Mouse (Mus musculus): ENCODE results near the gene Gm10447. TPM values are rescaled to one million over a fixed set of nuclear protein-coding genes. Genes with fewer than 3 reads are reported as not detected.

Gene Gm10447
- polyA plus RNA-seq (2014; fragmentation: Nextera tagmentation; extraction: Ambion mirVana) = 0.19 TPM in 1 of 2 replicates, not detected in the other

DNA sequence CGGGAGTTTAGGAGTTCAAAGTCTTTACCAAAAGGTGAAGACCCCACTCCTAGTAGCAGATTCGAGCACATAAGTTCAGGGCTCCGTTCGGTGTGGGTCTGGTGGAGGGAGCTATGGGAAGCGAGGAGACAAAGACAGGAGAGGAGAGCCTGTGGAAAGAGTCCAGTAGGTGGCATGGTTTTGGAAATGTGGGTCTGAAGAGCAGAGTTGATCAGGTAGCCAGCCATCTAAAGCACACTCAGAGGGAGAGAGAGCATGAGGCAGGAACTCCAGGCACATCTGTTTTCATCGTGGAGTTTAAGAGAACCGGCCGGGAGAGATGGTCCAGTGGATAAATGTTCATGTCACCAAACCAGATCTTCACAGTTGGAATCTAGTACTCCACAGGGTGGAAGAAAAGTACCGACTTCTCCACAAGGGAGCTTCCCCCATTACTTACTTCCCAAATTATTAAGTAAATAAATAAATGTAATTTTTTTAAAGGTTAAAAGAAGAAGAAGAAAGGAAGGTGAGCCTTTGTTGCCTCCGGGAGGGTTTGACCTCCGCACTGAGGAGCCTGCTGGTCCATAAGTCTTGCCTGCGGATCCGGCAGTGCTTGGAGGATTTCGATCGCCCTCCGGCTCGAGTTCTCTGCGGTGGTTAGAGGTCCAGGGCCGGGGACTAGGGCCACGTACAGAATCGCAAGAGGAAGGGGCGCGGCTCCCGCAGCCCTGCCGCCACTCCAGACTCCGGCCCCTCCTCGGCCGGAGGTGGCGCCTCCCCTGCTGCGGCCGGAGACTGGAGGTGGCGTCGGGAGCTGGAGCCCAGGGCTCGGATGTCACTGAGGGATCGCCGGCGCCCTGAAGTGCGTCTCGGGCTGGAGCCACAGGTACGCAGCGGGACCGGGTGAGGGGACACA, at the start of gene Gm10447, which contains the start of gene Shroom1:
Gene Gm10447, minus strand, starts transcription at position 637 of the 898 bp plus-strand sequence.
Gene Shroom1, plus strand, starts transcription at position 732 of the 898 bp plus-strand sequence.
- peak within 1 kb of the TSS; percentile 38 for H3K4me3 ChIP-seq (ENCODE audit: low read depth, low read length)
- whole genome bisulfite sequencing = 5% methylated on average over 42 of the region's 42 CpGs
- no peak within 1 kb of the TSS for H3K27ac ChIP-seq (ENCODE audit: low read depth, low read length)
- ATAC-seq (ENCODE audit: low FRiP score) (peak; percentile 59), DNase-seq (ENCODE audit: low spot score) (peak; percentile 73)
- no peaks in the 10 kb centered on the region for H3K36me3 ChIP-seq (ENCODE audit: control insufficient read depth, insufficient read depth, low read length)
- peaks cover 29% of the 10 kb centered on the region for H3K27me3 ChIP-seq (ENCODE audit: control insufficient read depth, insufficient read depth, low read length)
- peak within 1 kb of the TSS; percentile 86 for H3K4me2 ChIP-seq (replicated peaks; ENCODE audit: low read depth, low read length)
- H3K4me1 ChIP-seq (replicated peaks; ENCODE audit: control insufficient read depth, insufficient read depth, low read length) = no peaks in the 10 kb centered on the region
- no peaks in the 10 kb centered on the region for H3K9me3 ChIP-seq (ENCODE audit: control insufficient read depth, low read length)
- peak within 1 kb of the TSS; percentile 53 for H3K9ac ChIP-seq (ENCODE audit: low read depth, low read length)

DNA sequence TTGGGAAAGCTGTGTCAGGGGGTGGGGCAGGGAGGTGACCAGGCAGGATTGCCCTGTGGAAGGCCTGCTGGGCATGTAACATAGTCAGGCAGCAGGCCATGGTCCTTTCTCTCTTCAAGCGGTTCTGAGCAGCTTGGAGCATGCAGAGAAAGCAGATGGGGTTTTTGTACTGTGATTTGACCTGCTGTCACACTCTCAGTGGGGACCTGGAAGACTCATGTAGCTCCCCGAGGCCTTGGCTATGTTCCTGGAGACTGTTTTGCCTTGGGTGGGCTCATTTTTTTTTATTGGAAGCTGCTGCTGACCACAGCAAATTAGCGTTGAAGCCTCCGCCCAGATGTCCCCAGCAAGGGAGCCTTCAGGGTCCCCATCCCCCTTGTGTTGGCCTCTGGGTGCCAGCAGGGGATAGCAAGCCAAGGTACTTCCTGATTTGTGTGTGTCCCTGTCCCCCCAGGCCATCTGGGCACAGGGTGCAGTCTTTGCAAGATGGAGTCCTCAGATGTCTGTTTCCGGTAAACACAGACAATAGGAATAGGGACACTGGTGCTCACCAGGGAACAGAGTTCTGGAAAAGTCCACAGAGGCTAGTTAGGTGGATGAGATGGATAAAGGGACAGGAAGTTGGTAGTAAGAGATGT, 48.2 kb upstream of the Gm10447 start:
- Histone ChIP-seq H3K27ac (ENCODE audit: low read depth, low read length) (no peak overlapping the region), H3K9ac (ENCODE audit: low read depth, low read length) (no peak overlapping the region), H3K9me3 (ENCODE audit: control insufficient read depth, low read length) (no peaks in the 10 kb centered on the region), H3K36me3 (ENCODE audit: control insufficient read depth, insufficient read depth, low read length) (no peaks in the 10 kb centered on the region), H3K4me2 (replicated peaks; ENCODE audit: low read depth, low read length) (no peak overlapping the region), H3K4me3 (ENCODE audit: low read depth, low read length) (no peak overlapping the region), H3K4me1 (replicated peaks; ENCODE audit: control insufficient read depth, insufficient read depth, low read length) (0 out of 2 replicates have a peak, but pooled peaks cover 2% of the 10 kb centered on the region), H3K27me3 (ENCODE audit: control insufficient read depth, insufficient read depth, low read length) (peaks cover 22% of the 10 kb centered on the region)
- WGBS = 47% methylated on average over 5 of the region's 5 CpGs
- DNase-seq (ENCODE audit: low spot score) = no peak
- no peak for ATAC-seq (ENCODE audit: low FRiP score)

DNA sequence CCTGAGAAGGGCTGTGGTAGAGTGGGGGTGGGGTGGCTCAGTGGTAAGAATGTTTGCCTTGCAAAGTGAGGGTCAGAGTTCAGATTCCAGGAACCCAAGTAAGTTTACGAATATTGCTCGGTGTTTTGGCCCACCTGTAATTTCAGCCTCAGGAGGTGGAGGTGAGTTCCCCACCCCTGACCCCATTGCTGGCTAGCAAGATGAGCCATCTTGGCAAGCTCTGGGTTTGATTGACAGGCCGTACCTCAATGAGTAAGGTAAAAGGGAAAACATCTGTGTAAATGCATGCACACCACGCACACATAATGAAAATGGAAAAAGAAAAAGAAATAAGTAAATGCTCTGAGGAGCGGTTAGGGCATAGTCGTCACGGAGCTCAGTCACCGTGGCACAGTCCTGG, 47.5 kb upstream of the Gm10447 start:
- Histone ChIP-seq H3K4me2 (replicated peaks; ENCODE audit: low read depth, low read length) (no peak overlapping the region), H3K9ac (ENCODE audit: low read depth, low read length) (no peak overlapping the region), H3K27ac (ENCODE audit: low read depth, low read length) (no peak overlapping the region), H3K4me1 (replicated peaks; ENCODE audit: control insufficient read depth, insufficient read depth, low read length) (0 out of 2 replicates have a peak, but pooled peaks cover 2% of the 10 kb centered on the region), H3K36me3 (ENCODE audit: control insufficient read depth, insufficient read depth, low read length) (no peaks in the 10 kb centered on the region), H3K9me3 (ENCODE audit: control insufficient read depth, low read length) (no peaks in the 10 kb centered on the region), H3K4me3 (ENCODE audit: low read depth, low read length) (no peak overlapping the region), H3K27me3 (ENCODE audit: control insufficient read depth, insufficient read depth, low read length) (peaks cover 25% of the 10 kb centered on the region)
- no peak for DNase-seq (ENCODE audit: low spot score)
- ATAC-seq (ENCODE audit: low FRiP score) = no peak
- WGBS = 85% methylated on average over 8 of the region's 8 CpGs

DNA sequence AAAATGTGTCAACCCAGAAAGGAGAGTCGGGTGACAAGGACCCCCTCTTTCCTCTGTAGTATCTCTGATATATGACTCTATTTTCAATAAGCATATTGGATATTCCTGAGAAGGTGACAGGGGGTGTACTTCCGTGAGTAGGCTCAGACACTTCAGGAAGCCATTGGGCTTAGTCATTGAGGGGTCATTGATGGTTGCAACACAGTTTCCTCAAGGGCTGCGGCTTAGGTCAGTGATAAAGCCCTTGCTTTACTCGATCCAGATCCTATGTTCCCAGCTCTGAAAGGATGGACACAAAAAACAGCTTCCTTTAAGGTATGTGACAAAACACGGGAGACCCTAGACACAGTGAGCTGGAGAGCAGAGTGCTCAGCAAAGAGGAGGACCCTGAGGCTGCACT, 46.8 kb upstream of the Gm10447 start:
- Histone ChIP-seq H3K9me3 (ENCODE audit: control insufficient read depth, low read length) (no peaks in the 10 kb centered on the region), H3K4me3 (ENCODE audit: low read depth, low read length) (no peak overlapping the region), H3K4me2 (replicated peaks; ENCODE audit: low read depth, low read length) (no peak overlapping the region), H3K9ac (ENCODE audit: low read depth, low read length) (no peak overlapping the region), H3K27me3 (ENCODE audit: control insufficient read depth, insufficient read depth, low read length) (peaks cover 27% of the 10 kb centered on the region), H3K36me3 (ENCODE audit: control insufficient read depth, insufficient read depth, low read length) (no peaks in the 10 kb centered on the region), H3K27ac (ENCODE audit: low read depth, low read length) (no peak overlapping the region), H3K4me1 (replicated peaks; ENCODE audit: control insufficient read depth, insufficient read depth, low read length) (0 out of 2 replicates have a peak, but pooled peaks cover 2% of the 10 kb centered on the region)
- 90% methylated on average over 5 of the region's 5 CpGs for WGBS
- ATAC-seq (ENCODE audit: low FRiP score) (no peak), DNase-seq (ENCODE audit: low spot score) (no peak)

DNA sequence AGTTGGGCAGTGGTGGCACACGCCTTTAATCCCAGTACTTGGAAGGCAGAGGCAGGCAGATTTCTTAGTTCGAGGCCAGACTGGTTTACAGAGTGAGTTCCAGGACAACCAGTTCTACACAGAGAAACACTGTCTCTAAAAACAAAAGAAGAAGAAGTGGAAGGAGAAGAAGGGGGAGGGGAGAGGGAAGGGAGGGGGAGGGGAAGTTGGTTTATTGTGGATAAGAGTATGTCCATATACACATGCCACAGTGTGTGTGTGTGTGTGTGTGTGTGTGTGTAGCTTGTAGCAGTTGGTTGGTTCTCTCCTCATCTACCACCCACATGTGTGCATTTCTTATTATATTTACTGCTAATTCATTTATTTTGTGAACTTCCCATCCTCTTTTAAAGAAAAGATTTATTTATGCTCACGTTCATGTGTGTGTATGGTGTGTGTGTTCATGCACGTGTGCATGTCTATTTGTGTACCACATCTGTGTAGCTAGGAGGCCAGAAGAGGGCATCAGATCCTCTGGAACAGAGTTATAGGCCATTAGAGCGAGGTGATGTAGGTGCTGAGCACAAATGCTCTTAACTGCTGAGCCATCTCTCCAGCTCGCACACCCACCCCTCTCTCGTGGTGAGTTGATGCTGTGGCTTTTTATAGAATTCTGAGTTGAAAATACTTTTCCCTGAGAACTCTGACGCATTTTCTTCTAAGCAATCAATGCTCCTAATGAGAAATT, 45.3 kb upstream of the Gm10447 start:
- H3K36me3 ChIP-seq (ENCODE audit: control insufficient read depth, insufficient read depth, low read length) = no peaks in the 10 kb centered on the region
- no peak for ATAC-seq (ENCODE audit: low FRiP score)
- no peak overlapping the region for H3K4me2 ChIP-seq (replicated peaks; ENCODE audit: low read depth, low read length)
- no peaks in the 10 kb centered on the region for H3K9me3 ChIP-seq (ENCODE audit: control insufficient read depth, low read length)
- H3K4me3 ChIP-seq (ENCODE audit: low read depth, low read length) = no peak overlapping the region
- WGBS = 83% methylated on average over 8 of the region's 8 CpGs
- H3K4me1 ChIP-seq (replicated peaks; ENCODE audit: control insufficient read depth, insufficient read depth, low read length) = 0 out of 2 replicates have a peak, but pooled peaks cover 2% of the 10 kb centered on the region
- H3K9ac ChIP-seq (ENCODE audit: low read depth, low read length) = no peak overlapping the region
- no peak overlapping the region for H3K27ac ChIP-seq (ENCODE audit: low read depth, low read length)
- peaks cover 29% of the 10 kb centered on the region for H3K27me3 ChIP-seq (ENCODE audit: control insufficient read depth, insufficient read depth, low read length)
- DNase-seq (ENCODE audit: low spot score) = no peak

DNA sequence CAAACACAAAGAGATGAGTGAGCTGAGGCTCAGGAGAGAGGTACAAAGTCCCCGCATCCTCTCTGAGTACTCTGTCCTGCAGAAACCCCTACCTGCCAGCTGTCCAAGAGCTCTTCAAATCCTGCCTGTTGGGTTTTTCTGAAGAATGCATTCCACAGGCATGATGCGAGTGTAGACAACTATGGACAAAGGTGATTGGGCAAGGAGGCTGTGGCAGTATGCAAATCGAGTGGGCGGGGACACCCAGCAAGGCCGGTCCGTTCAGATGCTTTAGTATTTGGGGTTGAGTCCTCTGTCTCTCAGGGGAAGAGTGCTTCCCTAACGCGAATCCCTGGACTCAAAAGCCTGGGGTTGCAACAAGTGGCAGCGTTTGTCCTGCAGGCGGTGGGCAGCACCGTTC, 43.7 kb upstream of the Gm10447 start:
- peak; percentile 33 for DNase-seq (ENCODE audit: low spot score)
- 10% methylated on average over 11 of the region's 11 CpGs for WGBS

DNA sequence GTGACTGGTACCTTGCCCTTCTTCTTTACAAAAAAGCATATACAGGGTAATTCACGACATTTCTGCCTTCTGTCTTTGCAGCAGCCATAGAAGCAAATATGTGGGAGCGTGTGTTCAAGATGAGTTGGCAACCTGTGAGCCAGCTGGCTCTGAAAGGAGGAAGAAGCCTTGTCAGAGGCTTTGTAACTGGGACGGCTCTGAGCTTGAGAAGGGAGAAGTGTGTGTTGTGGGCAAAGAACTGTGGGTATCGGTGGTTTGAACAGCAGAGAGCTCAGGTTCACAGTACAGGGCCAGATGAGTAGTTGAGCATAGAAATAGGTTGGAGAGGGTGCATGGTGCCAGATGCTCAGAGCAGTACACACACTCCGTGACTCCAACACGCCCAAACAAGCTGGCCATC, 40.0 kb upstream of the Gm10447 start:
- Histone ChIP-seq H3K27me3 (ENCODE audit: control insufficient read depth, insufficient read depth, low read length) (peaks cover 33% of the 10 kb centered on the region), H3K4me3 (ENCODE audit: low read depth, low read length) (no peak overlapping the region), H3K9me3 (ENCODE audit: control insufficient read depth, low read length) (no peaks in the 10 kb centered on the region), H3K36me3 (ENCODE audit: control insufficient read depth, insufficient read depth, low read length) (no peaks in the 10 kb centered on the region), H3K9ac (ENCODE audit: low read depth, low read length) (no peak overlapping the region), H3K4me1 (replicated peaks; ENCODE audit: control insufficient read depth, insufficient read depth, low read length) (peaks cover 8% of the 10 kb centered on the region), H3K4me2 (replicated peaks; ENCODE audit: low read depth, low read length) (no peak overlapping the region), H3K27ac (ENCODE audit: low read depth, low read length) (no peak overlapping the region)
- ATAC-seq (ENCODE audit: low FRiP score) (no peak), DNase-seq (ENCODE audit: low spot score) (no peak)
- WGBS = 83% methylated on average over 6 of the region's 6 CpGs

More for the DNA sequence above, 43.7 kb upstream of the Gm10447 start:
- Histone ChIP-seq H3K4me3 (ENCODE audit: low read depth, low read length) (no peak overlapping the region), H3K4me2 (replicated peaks; ENCODE audit: low read depth, low read length) (no peak overlapping the region), H3K36me3 (ENCODE audit: control insufficient read depth, insufficient read depth, low read length) (no peaks in the 10 kb centered on the region), H3K27ac (ENCODE audit: low read depth, low read length) (no peak overlapping the region), H3K9me3 (ENCODE audit: control insufficient read depth, low read length) (no peaks in the 10 kb centered on the region), H3K4me1 (replicated peaks; ENCODE audit: control insufficient read depth, insufficient read depth, low read length) (0 out of 2 replicates have a peak, but pooled peaks cover 2% of the 10 kb centered on the region), H3K9ac (ENCODE audit: low read depth, low read length) (no peak overlapping the region), H3K27me3 (ENCODE audit: control insufficient read depth, insufficient read depth, low read length) (peaks cover 38% of the 10 kb centered on the region)
- ATAC-seq (ENCODE audit: low FRiP score) = no peak

DNA sequence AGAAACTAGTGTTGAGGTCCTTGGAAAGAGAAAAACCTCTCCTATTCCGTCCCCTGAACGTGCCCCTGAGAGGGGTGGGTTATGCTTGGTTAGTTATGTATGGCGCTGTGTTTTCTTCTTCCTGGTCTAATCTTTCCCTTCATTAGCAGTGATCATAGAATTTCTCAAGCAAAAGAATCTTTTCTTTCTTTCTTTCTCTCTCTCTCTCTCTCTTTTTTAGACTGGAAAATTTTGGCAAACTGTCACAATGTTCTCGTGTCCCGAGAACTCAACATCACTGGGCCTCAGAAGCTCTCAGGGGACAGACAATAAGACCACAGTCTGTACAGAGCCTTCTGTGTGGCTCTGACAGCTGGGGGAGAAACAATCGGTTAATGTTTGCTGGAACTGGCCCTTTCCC, 38.5 kb upstream of the Gm10447 start:
- H3K4me3 ChIP-seq (ENCODE audit: low read depth, low read length) = no peak overlapping the region
- no peak overlapping the region for H3K27ac ChIP-seq (ENCODE audit: low read depth, low read length)
- no peaks in the 10 kb centered on the region for H3K36me3 ChIP-seq (ENCODE audit: control insufficient read depth, insufficient read depth, low read length)
- H3K9me3 ChIP-seq (ENCODE audit: control insufficient read depth, low read length) = no peaks in the 10 kb centered on the region
- H3K4me1 ChIP-seq (replicated peaks; ENCODE audit: control insufficient read depth, insufficient read depth, low read length) = peaks cover 6% of the 10 kb centered on the region
- H3K27me3 ChIP-seq (ENCODE audit: control insufficient read depth, insufficient read depth, low read length) = peaks cover 25% of the 10 kb centered on the region
- WGBS = 25% methylated on average over 6 of the region's 6 CpGs
- ATAC-seq (ENCODE audit: low FRiP score) = no peak
- no peak for DNase-seq (ENCODE audit: low spot score)
- H3K4me2 ChIP-seq (replicated peaks; ENCODE audit: low read depth, low read length) = no peak overlapping the region
- H3K9ac ChIP-seq (ENCODE audit: low read depth, low read length) = no peak overlapping the region

All from hindbrain, embryonic 11.5 days (tissue).